Mouse (Mus musculus): ENCODE measurements around the gene Srsf7.

Gene Srsf7

DNA sequence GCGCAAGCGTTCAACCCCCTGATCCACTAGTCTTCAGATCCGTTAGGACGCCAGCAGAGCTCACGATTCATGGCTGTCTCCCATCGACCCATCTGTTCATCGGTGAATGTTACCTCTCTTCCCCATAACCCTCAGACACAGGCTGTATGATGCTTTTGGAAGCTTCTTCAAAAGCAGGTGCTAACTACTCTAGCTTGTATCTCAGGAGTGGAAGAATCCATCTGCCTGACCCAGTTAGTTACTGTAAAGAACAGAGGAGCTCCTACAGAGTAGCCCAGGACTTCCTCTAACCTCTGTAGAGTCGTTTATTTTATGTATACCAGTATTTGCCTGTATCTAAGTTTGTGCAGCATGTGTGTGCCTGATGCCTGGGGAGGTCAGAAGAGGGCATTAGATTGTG lies 50.2 kb downstream of the Srsf7 start:
- no peak for DNase-seq (ENCODE audit: low read depth)

DNA sequence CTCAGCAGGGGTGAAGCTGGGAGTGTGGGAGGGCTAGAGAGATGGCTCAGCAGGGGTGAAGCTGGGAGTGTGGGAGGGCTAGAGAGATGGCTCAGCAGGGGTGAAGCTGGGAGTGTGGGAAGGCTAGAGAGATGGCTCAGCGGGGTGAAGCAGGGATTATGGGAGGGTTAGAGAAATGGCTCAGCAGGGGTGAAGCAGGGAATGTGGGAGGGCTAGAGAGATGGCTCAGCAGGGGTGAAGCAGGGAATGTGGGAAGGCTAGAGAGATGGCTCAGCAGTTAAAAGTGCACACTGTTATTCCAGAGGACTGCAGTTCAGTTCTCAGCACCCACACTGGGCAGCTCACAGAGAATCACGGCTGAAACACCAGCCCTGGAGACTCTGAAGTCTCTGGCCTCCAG lies 53.5 kb downstream of the Srsf7 start:
- no peak for DNase-seq (ENCODE audit: low read depth)

- no peak for DNase-seq (ENCODE audit: low read depth)
These were observed 54.1 kb downstream of the Srsf7 start for GRCm38 (mm10) chr17:80152767-80153630.

- no peak for DNase-seq (ENCODE audit: low read depth)
These were observed 55.8 kb downstream of the Srsf7 start for GRCm38 (mm10) chr17:80151353-80151752.
